ENCODE assay signal across 13 mouse cellular contexts in the genomic region with DNA sequence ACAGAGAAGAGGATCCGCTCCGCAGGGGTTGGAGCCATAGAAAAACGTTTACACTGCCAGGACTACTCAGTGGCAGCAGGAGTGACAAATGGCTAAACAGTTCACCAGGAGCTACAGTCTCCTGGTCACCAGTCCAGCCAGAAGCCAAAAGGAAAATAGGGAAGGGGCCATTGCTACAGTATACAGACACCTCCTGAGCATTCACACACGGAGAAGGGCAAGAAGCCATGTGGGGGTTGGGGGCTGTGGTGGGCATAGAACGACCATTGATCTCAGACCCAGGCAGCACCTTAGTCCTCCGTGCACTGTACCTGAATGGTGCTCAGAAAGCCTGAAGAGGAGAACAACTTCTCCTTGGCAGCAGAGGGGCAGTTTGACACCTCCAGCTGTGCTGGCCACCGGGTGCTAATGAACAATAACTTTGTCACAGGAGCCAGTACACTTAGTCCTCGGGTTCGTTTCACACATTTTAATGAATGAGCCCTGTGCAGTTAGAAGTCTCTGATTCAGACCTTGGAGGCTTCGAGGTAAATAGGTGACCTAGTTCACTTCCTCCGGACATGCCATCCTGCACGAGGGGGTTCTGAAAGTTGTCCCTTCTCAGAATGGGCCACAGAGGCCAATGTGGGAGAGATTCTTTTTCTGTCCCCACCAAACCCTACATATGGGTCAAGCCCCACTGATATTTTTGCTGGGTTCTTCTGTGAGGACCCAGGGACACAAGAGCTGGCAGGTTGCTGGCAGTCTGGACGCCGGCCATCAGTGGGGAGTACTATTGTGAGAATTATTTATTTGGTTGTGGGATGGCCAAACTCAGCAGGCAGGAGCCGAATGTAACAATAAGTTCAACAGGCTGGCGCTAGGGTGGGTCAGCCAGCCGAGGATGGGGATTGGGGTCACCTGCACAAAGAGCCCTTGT.
DNase-seq lines count a peak whose midpoint lies in the region; ATAC-seq and TF ChIP-seq lines count a peak whose summit lies in the region.
"Had no signal": no experiment of that assay in that cellular context is flagged by ENCODE, and none has a peak within 500 bp of the region (broad histone marks: within the 10 kb centered on the region; RNA-seq: fewer than 3 reads in every experiment).

No protein-coding gene starts in this region.

- H3K4me1 ChIP-seq in hindbrain, postnatal 0 days (ENCODE audit: insufficient read depth, low read length): 0 out of 2 replicates have a peak, but pooled peaks cover 4% of the 10 kb centered on the region
- H3K4me1 ChIP-seq in hindbrain, embryonic 12.5 days: peaks cover 4% of the 10 kb centered on the region

- no peak overlapping the region for H3K9ac ChIP-seq in hindbrain, postnatal 0 days (replicated peaks; ENCODE audit: low read length)
- H3K9ac ChIP-seq in hindbrain, embryonic 12.5 days: no peak overlapping the region
- H3K9ac ChIP-seq: forebrain, embryonic 15.5 days; lung, embryonic 14.5 days had no signal

- TF ChIP-seq CTCF in hindbrain, postnatal 0 days (IDR thresholded peaks at IDR 0.05; ENCODE audit: low read depth): no peak

- no peak overlapping the region for H3K4me3 ChIP-seq in hindbrain, postnatal 0 days (ENCODE audit: low read length)
- H3K4me3 ChIP-seq in hindbrain, embryonic 12.5 days: no peak overlapping the region
- H3K4me3 ChIP-seq: forebrain, embryonic 15.5 days had no signal

- peak; percentile 44 for DNase-seq in hindbrain, postnatal 0 days (ENCODE audit: low spot score)
- peak; percentile 20 to 37 for DNase-seq in left cerebral cortex, adult 18-20 months (ENCODE audit: low spot score in 2 of 2)
- peak; percentile 33 for DNase-seq in right cerebral cortex, postnatal 14 days
- no peak for DNase-seq in heart, postnatal 4 days
- no peak for DNase-seq in lung, postnatal 25 days (ENCODE audit: low spot score)
- DNase-seq: lung, embryonic 14.5 days; midbrain, embryonic 14.5 days had no signal

- peak overlapping the region; percentile 60 for H3K27ac ChIP-seq in hindbrain, postnatal 0 days
- no peak overlapping the region for H3K27ac ChIP-seq in hindbrain, embryonic 12.5 days
- H3K27ac ChIP-seq: forebrain, embryonic 15.5 days had no signal

- no peaks in the 10 kb centered on the region for H3K36me3 ChIP-seq in hindbrain, postnatal 0 days (ENCODE audit: insufficient read depth, low read length)
- H3K36me3 ChIP-seq in hindbrain, embryonic 12.5 days: no peaks in the 10 kb centered on the region
- H3K36me3 ChIP-seq: forebrain, embryonic 15.5 days had no signal

- peak; percentile 62; the same call in 1 of the 2 replicates for ATAC-seq in hindbrain, postnatal 0 days
- ATAC-seq in hindbrain, embryonic 12.5 days (ENCODE audit: low FRiP score): no peak
- peak; percentile 44; the same call in 1 of the 2 replicates for ATAC-seq in frontal cortex, adult (ENCODE audit: low TSS enrichment)
- no peak for ATAC-seq in erythroblast, adult 5-6 weeks (replicated peaks; ENCODE audit: low FRiP score, poor library complexity, severe bottlenecking)
- ATAC-seq: forebrain, embryonic 15.5 days had no signal

- 31% methylated on average over 17 of the region's 17 CpGs for WGBS in hindbrain, postnatal 0 days
- 45% methylated on average over 17 of the region's 17 CpGs for WGBS in hindbrain, embryonic 12.5 days

- H3K4me2 ChIP-seq in hindbrain, postnatal 0 days (ENCODE audit: low read depth, low read length): no peak overlapping the region
- no peak overlapping the region for H3K4me2 ChIP-seq in hindbrain, embryonic 12.5 days (replicated peaks)
- H3K4me2 ChIP-seq: forebrain, embryonic 15.5 days; heart, embryonic 11.5 days; lung, embryonic 14.5 days had no signal

- H3K27me3 ChIP-seq in hindbrain, postnatal 0 days (ENCODE audit: insufficient read depth, low read length): no peaks in the 10 kb centered on the region
- H3K27me3 ChIP-seq in hindbrain, embryonic 12.5 days: peaks cover 3% of the 10 kb centered on the region; the same call in 1 of the 2 replicates
- H3K27me3 ChIP-seq: CH12.LX; forebrain, embryonic 15.5 days had no signal

- no peaks in the 10 kb centered on the region for H3K9me3 ChIP-seq in hindbrain, postnatal 0 days (ENCODE audit: low read length)
- no peaks in the 10 kb centered on the region for H3K9me3 ChIP-seq in hindbrain, embryonic 12.5 days (replicated peaks)
- H3K9me3 ChIP-seq: forebrain, embryonic 15.5 days had no signal

Comparison
In these comparisons a context has a peak if more than half of its experiments do, and no peak if none do; other contexts are left out.
1. ATAC-seq: peak in hindbrain, postnatal 0 days (single experiment) and frontal cortex, adult (single experiment); none in hindbrain, embryonic 12.5 days (single experiment) and erythroblast, adult 5-6 weeks (single experiment).
2. DNase-seq: peak in hindbrain, postnatal 0 days (single experiment), left cerebral cortex, adult 18-20 months (2 of 2) and right cerebral cortex, postnatal 14 days (single experiment); none in heart, postnatal 4 days (single experiment) and lung, postnatal 25 days (single experiment).